Mouse (Mus musculus) neural tube, embryonic 11.5 days (tissue): Measurements from ENCODE around the gene Map1b. TPM values are rescaled to one million over a fixed set of nuclear protein-coding genes. Genes with fewer than 3 reads are reported as not detected.

Experiments used
- ATAC-seq: fragments of 200-750 bp; cut with Nextera tagmentation; 2 replicates; pipeline ENCODE4 v1.8.0; 2017; ENCODE audit warnings: moderate number of reproducible peaks, mild to moderate bottlenecking, moderate TSS enrichment, moderate library complexity; ENCODE audit not compliant: insufficient read depth, low FRiP score, low TSS enrichment
- DNase-seq: peaks from one replicate; pipeline ENCODE4 v3.0.0-alpha.2; 2015; ENCODE audit warnings: low spot score
- H3K27ac ChIP-seq: fragments of 300-500 bp; sonication (generic); 2 replicates; pipeline ENCODE4 v1.5.1; 2014; ENCODE audit warnings: low read depth, mild to moderate bottlenecking, low read length
- H3K27me3 ChIP-seq: fragments of 300-500 bp; sonication (generic); 2 replicates; pipeline ENCODE4 v1.6.1; 2014; ENCODE audit warnings: mild to moderate bottlenecking, low read length, mixed read lengths; ENCODE audit not compliant: control insufficient read depth, insufficient read depth
- H3K36me3 ChIP-seq: fragments of 300-500 bp; sonication (generic); 2 replicates; pipeline ENCODE4 v1.6.1; 2014; ENCODE audit warnings: mild to moderate bottlenecking, low read length, moderate library complexity, mixed read lengths; ENCODE audit not compliant: control insufficient read depth, insufficient read depth
- H3K4me1 ChIP-seq: fragments of 300-500 bp; sonication (generic); 2 replicates; pipeline ENCODE4 v1.6.1; 2014; ENCODE audit warnings: low read length, mixed read lengths; ENCODE audit not compliant: control insufficient read depth, insufficient read depth
- H3K4me2 ChIP-seq: fragments of 300-500 bp; sonication (generic); 2 replicates; pipeline ENCODE4 v1.6.1; 2014; ENCODE audit warnings: low read depth, mild to moderate bottlenecking, moderate library complexity
- H3K4me3 ChIP-seq: fragments of 300-500 bp; sonication (generic); 2 replicates; pipeline ENCODE4 v1.5.1; 2014; ENCODE audit warnings: low read depth, low read length
- H3K9ac ChIP-seq: fragments of 300-500 bp; sonication (generic); 2 replicates; pipeline ENCODE4 v1.6.1; 2014; ENCODE audit warnings: mild to moderate bottlenecking, low read length
- H3K9me3 ChIP-seq: fragments of 300-500 bp; sonication (generic); 2 replicates; pipeline ENCODE4 v1.6.1; 2016; ENCODE audit warnings: low read length; ENCODE audit not compliant: control insufficient read depth
- WGBS: fragments of 180-500 bp; shearing (Covaris S2); extraction: QIAGEN DNeasy Blood & Tissue Kit; methylation state at CpG from one replicate; pipeline ENCODE4 v1.1.7; 2014; 5-methylcytosine and 5-hydroxymethylcytosine counted together
- polyA plus RNA-seq: library from polyadenylated mRNA; unstranded; fragments of >200 nt; fragmentation: Nextera tagmentation; extraction: Ambion mirVana; gene quantifications from 2 replicates; pipeline ENCODE4 v1.2.1, GENCODE M21; 2014

Gene Map1b
- polyA plus RNA-seq, 1 experiment from 2014 or later = 870 TPM

GRCm38 (mm10) chr13:99492619-99493303 lies 23.6 kb downstream of the Map1b start:
- ATAC-seq (peak; percentile 65), DNase-seq (peak; percentile 38)
- H3K27ac ChIP-seq = peak overlapping the region; percentile 46
- H3K4me2 ChIP-seq = no peak overlapping the region
- H3K27me3 ChIP-seq = no peaks in the 10 kb centered on the region
- H3K9me3 ChIP-seq = no peaks in the 10 kb centered on the region
- WGBS = 39% methylated on average over 7 of the region's 7 CpGs
- H3K36me3 ChIP-seq = peaks cover 3% of the 10 kb centered on the region; the same call in 1 of the 2 replicates
- H3K4me1 ChIP-seq = peaks cover 22% of the 10 kb centered on the region
- H3K9ac ChIP-seq = no peak overlapping the region
- H3K4me3 ChIP-seq = no peak overlapping the region

GRCm38 (mm10) chr13:99489998-99490397 lies 26.3 kb downstream of the Map1b start:
- 94% methylated on average over 4 of the region's 4 CpGs for WGBS
- H3K27me3 ChIP-seq = no peaks in the 10 kb centered on the region
- DNase-seq (no peak), ATAC-seq (no peak)
- peaks cover 22% of the 10 kb centered on the region for H3K4me1 ChIP-seq
- H3K9me3 ChIP-seq = no peaks in the 10 kb centered on the region
- no peak overlapping the region for H3K9ac ChIP-seq
- no peak overlapping the region for H3K4me3 ChIP-seq
- no peak overlapping the region for H3K4me2 ChIP-seq
- H3K36me3 ChIP-seq = peaks cover 3% of the 10 kb centered on the region; the same call in 1 of the 2 replicates
- H3K27ac ChIP-seq = no peak overlapping the region

GRCm38 (mm10) chr13:99489175-99489574 lies 27.2 kb downstream of the Map1b start:
- no peak overlapping the region for H3K4me2 ChIP-seq
- ATAC-seq (no peak), DNase-seq (no peak)
- WGBS = 89% methylated on average over 5 of the region's 5 CpGs
- H3K9me3 ChIP-seq = no peaks in the 10 kb centered on the region
- H3K4me3 ChIP-seq = no peak overlapping the region
- peaks cover 17% of the 10 kb centered on the region for H3K4me1 ChIP-seq
- H3K9ac ChIP-seq = no peak overlapping the region
- H3K27ac ChIP-seq = no peak overlapping the region
- H3K36me3 ChIP-seq = peaks cover 3% of the 10 kb centered on the region; the same call in 1 of the 2 replicates
- no peaks in the 10 kb centered on the region for H3K27me3 ChIP-seq

- Histone ChIP-seq H3K27ac (no peak overlapping the region), H3K4me2 (no peak overlapping the region)
Measured at GRCm38 (mm10) chr13:99485861-99486260, 30.5 kb downstream of the Map1b start.

GRCm38 (mm10) chr13:99485331-99485733 lies 31.0 kb downstream of the Map1b start:
- Histone ChIP-seq H3K27me3 (no peaks in the 10 kb centered on the region), H3K9ac (no peak overlapping the region), H3K9me3 (no peaks in the 10 kb centered on the region), H3K4me3 (no peak overlapping the region), H3K4me1 (peaks cover 5% of the 10 kb centered on the region), H3K4me2 (no peak overlapping the region), H3K27ac (no peak overlapping the region), H3K36me3 (peaks cover 3% of the 10 kb centered on the region; the same call in 1 of the 2 replicates)
- ATAC-seq (no peak), DNase-seq (no peak)
- WGBS = 91% methylated on average over 7 of the region's 7 CpGs

More at GRCm38 (mm10) chr13:99485861-99486260, 30.5 kb downstream of the Map1b start:
- Histone ChIP-seq H3K27me3 (no peaks in the 10 kb centered on the region), H3K36me3 (peaks cover 3% of the 10 kb centered on the region; the same call in 1 of the 2 replicates), H3K4me3 (no peak overlapping the region), H3K9ac (no peak overlapping the region), H3K9me3 (no peaks in the 10 kb centered on the region), H3K4me1 (peaks cover 5% of the 10 kb centered on the region)
- ATAC-seq (no peak), DNase-seq (no peak)
- WGBS = 96% methylated on average over 9 of the region's 9 CpGs

GRCm38 (mm10) chr13:99484905-99485304 lies 31.4 kb downstream of the Map1b start:
- H3K9ac ChIP-seq = no peak overlapping the region
- peaks cover 3% of the 10 kb centered on the region; the same call in 1 of the 2 replicates for H3K36me3 ChIP-seq
- H3K4me2 ChIP-seq = no peak overlapping the region
- no peaks in the 10 kb centered on the region for H3K9me3 ChIP-seq
- H3K27me3 ChIP-seq = no peaks in the 10 kb centered on the region
- 90% methylated on average over 10 of the region's 10 CpGs for WGBS
- H3K4me1 ChIP-seq = peaks cover 5% of the 10 kb centered on the region
- no peak for DNase-seq
- ATAC-seq = no peak
- no peak overlapping the region for H3K4me3 ChIP-seq
- H3K27ac ChIP-seq = no peak overlapping the region

- Histone ChIP-seq H3K9me3 (no peaks in the 10 kb centered on the region), H3K4me2 (no peak overlapping the region), H3K36me3 (no peaks in the 10 kb centered on the region; the same call in 1 of the 2 replicates), H3K4me1 (peaks cover 5% of the 10 kb centered on the region), H3K9ac (no peak overlapping the region), H3K27ac (no peak overlapping the region), H3K27me3 (no peaks in the 10 kb centered on the region), H3K4me3 (no peak overlapping the region)
- ATAC-seq (no peak), DNase-seq (no peak)
Measured at GRCm38 (mm10) chr13:99483433-99483832, 32.9 kb downstream of the Map1b start.

- DNase-seq (peak; percentile 78), ATAC-seq (peak; percentile 89)
- no peaks in the 10 kb centered on the region for H3K9me3 ChIP-seq
- no peak overlapping the region for H3K4me3 ChIP-seq
- no peak overlapping the region for H3K9ac ChIP-seq
- H3K36me3 ChIP-seq = no peaks in the 10 kb centered on the region; the same call in 1 of the 2 replicates
- H3K4me1 ChIP-seq = peaks cover 24% of the 10 kb centered on the region
- H3K4me2 ChIP-seq = peak overlapping the region; percentile 21; the same call in 1 of the 2 replicates
- peak overlapping the region; percentile 75 for H3K27ac ChIP-seq
- 5% methylated on average over 6 of the region's 6 CpGs for WGBS
- no peaks in the 10 kb centered on the region for H3K27me3 ChIP-seq
Measured at GRCm38 (mm10) chr13:99475488-99475887, 40.9 kb downstream of the Map1b start.

GRCm38 (mm10) chr13:99475033-99475432 lies 41.3 kb downstream of the Map1b start:
- 7% methylated on average over 5 of the region's 5 CpGs for WGBS
- Histone ChIP-seq H3K4me2 (peak overlapping the region; percentile 21), H3K36me3 (peaks cover 1% of the 10 kb centered on the region; the same call in 1 of the 2 replicates), H3K9ac (peak overlapping the region; percentile 5; the same call in 1 of the 2 replicates), H3K27me3 (no peaks in the 10 kb centered on the region), H3K27ac (peak overlapping the region; percentile 75), H3K4me3 (no peak overlapping the region), H3K4me1 (peaks cover 29% of the 10 kb centered on the region), H3K9me3 (no peaks in the 10 kb centered on the region)
- ATAC-seq (peak; percentile 62), DNase-seq (peak; percentile 50)
